Mouse (Mus musculus) forebrain, embryonic 14.5 days (tissue): ENCODE results near the gene Fgf12. TPM values are rescaled to one million over a fixed set of nuclear protein-coding genes. Genes with fewer than 3 reads are reported as not detected.

ENCODE experiments used
- ATAC-seq: fragments of 200-750 bp; cut with Nextera tagmentation; 2 replicates; pipeline ENCODE4 v1.8.0; 2017; ENCODE audit warnings: mild to moderate bottlenecking, moderate library complexity
- DNase-seq: peaks from one replicate; pipeline ENCODE4 v3.0.0-alpha.2; 2015; ENCODE audit warnings: low spot score
- H3K27ac ChIP-seq: fragments of 300-500 bp; sonication (generic); 2 replicates; pipeline ENCODE4 v1.5.1; 2014; ENCODE audit warnings: low read depth, mild to moderate bottlenecking, control low read depth, low read length, moderate library complexity
- H3K27me3 ChIP-seq: fragments of 300-500 bp; sonication (generic); replicated peaks from 2 replicates; pipeline ENCODE4 v1.6.1; 2014; ENCODE audit warnings: low read length, control low read depth, mixed read lengths; ENCODE audit not compliant: control insufficient read depth, insufficient read depth
- H3K36me3 ChIP-seq: fragments of 300-500 bp; sonication (generic); 2 replicates; pipeline ENCODE4 v1.6.1; 2014; ENCODE audit warnings: low read length, control low read depth; ENCODE audit not compliant: control insufficient read depth, insufficient read depth
- H3K4me1 ChIP-seq: fragments of 300-500 bp; sonication (generic); 2 replicates; pipeline ENCODE4 v1.6.1; 2014; ENCODE audit warnings: antibody characterized with exemption, low read length, control low read depth; ENCODE audit not compliant: control insufficient read depth, insufficient read depth
- H3K4me2 ChIP-seq: fragments of 300-500 bp; sonication (generic); 2 replicates; pipeline ENCODE4 v1.6.1; 2014; ENCODE audit warnings: mild to moderate bottlenecking, control low read depth, low read length
- H3K4me3 ChIP-seq: fragments of 300-500 bp; sonication (generic); 2 replicates; pipeline ENCODE4 v1.5.1; 2014; ENCODE audit warnings: low read depth, low read length, control low read depth
- H3K9ac ChIP-seq: fragments of 300-500 bp; sonication (generic); 2 replicates; pipeline ENCODE4 v1.6.1; 2014; ENCODE audit warnings: mild to moderate bottlenecking, low read length, control low read depth, moderate library complexity
- H3K9me3 ChIP-seq: fragments of 300-500 bp; sonication (generic); replicated peaks from 2 replicates; pipeline ENCODE4 v1.6.1; 2016; ENCODE audit warnings: low read length, control low read depth, mixed read lengths; ENCODE audit not compliant: control insufficient read depth
- WGBS: fragments of 180-500 bp; shearing (Covaris S2); extraction: QIAGEN DNeasy Blood & Tissue Kit; methylation state at CpG from one replicate; pipeline ENCODE4 v1.1.7; 2014; 5-methylcytosine and 5-hydroxymethylcytosine counted together
- polyA plus RNA-seq: library from polyadenylated mRNA; unstranded; fragments of >200 nt; fragmentation: Nextera tagmentation; extraction: Ambion mirVana; gene quantifications from 2 replicates; pipeline ENCODE4 v1.2.1, GENCODE M21; 2014

Gene Fgf12
- polyA plus RNA-seq, 1 experiment from 2014 or later: 16.1 TPM

GRCm38 (mm10) chr16:28454821-28455220, 298.0 kb downstream of the Fgf12 start:
- no peak overlapping the region for H3K27ac ChIP-seq
- DNase-seq (no peak), ATAC-seq (no peak)
- no peak overlapping the region for H3K9ac ChIP-seq
- no peaks in the 10 kb centered on the region for H3K27me3 ChIP-seq
- H3K4me3 ChIP-seq: no peak overlapping the region
- WGBS: 81% methylated on average over 3 of the region's 3 CpGs
- no peaks in the 10 kb centered on the region for H3K4me1 ChIP-seq
- no peaks in the 10 kb centered on the region for H3K9me3 ChIP-seq
- H3K36me3 ChIP-seq: no peaks in the 10 kb centered on the region
- no peak overlapping the region for H3K4me2 ChIP-seq

GRCm38 (mm10) chr16:28447114-28447455, 305.8 kb downstream of the Fgf12 start:
- Histone ChIP-seq H3K4me2 (peak overlapping the region; percentile 95), H3K9ac (peak overlapping the region; percentile 79), H3K4me1 (no peaks in the 10 kb centered on the region; the same call in 1 of the 2 replicates), H3K4me3 (peak overlapping the region; percentile 76), H3K36me3 (no peaks in the 10 kb centered on the region), H3K27me3 (0 out of 2 replicates have a peak, but pooled peaks cover 11% of the 10 kb centered on the region), H3K27ac (peak overlapping the region; percentile 66; the same call in 1 of the 2 replicates), H3K9me3 (no peaks in the 10 kb centered on the region)
- ATAC-seq: peak; percentile 64
- no peak for DNase-seq
- WGBS: under 1% methylated on average over 6 of the region's 6 CpGs

GRCm38 (mm10) chr16:28446334-28447113, 306.3 kb downstream of the Fgf12 start:
- ATAC-seq (peak; percentile 74), DNase-seq (peak; percentile 67)
- WGBS: under 1% methylated on average over 75 of the region's 82 CpGs
- peak overlapping the region; percentile 76 for H3K4me3 ChIP-seq
- peak overlapping the region; percentile 79 for H3K9ac ChIP-seq
- peak overlapping the region; percentile 66; the same call in 1 of the 2 replicates for H3K27ac ChIP-seq
- H3K36me3 ChIP-seq: no peaks in the 10 kb centered on the region
- peak overlapping the region; percentile 95 for H3K4me2 ChIP-seq
- no peaks in the 10 kb centered on the region; the same call in 1 of the 2 replicates for H3K4me1 ChIP-seq
- no peaks in the 10 kb centered on the region for H3K9me3 ChIP-seq
- H3K27me3 ChIP-seq: 0 out of 2 replicates have a peak, but pooled peaks cover 11% of the 10 kb centered on the region

- Histone ChIP-seq H3K27ac (peak overlapping the region; percentile 66; the same call in 1 of the 2 replicates), H3K36me3 (no peaks in the 10 kb centered on the region), H3K4me2 (peak overlapping the region; percentile 95), H3K4me1 (no peaks in the 10 kb centered on the region; the same call in 1 of the 2 replicates), H3K9ac (peak overlapping the region; percentile 79), H3K4me3 (peak overlapping the region; percentile 76), H3K9me3 (no peaks in the 10 kb centered on the region), H3K27me3 (0 out of 2 replicates have a peak, but pooled peaks cover 11% of the 10 kb centered on the region)
- DNase-seq (peak; percentile 63), ATAC-seq (peak; percentile 65)
- under 1% methylated on average over 42 of the region's 42 CpGs for WGBS
These were observed 307.0 kb downstream of the Fgf12 start for GRCm38 (mm10) chr16:28445800-28446333.

- peak; percentile 15; the same call in 1 of the 2 replicates for ATAC-seq
- Histone ChIP-seq H3K27ac (0 out of 2 replicates have a peak overlapping the region, but pooled peaks have one; percentile 21), H3K27me3 (0 out of 2 replicates have a peak, but pooled peaks cover 11% of the 10 kb centered on the region), H3K4me3 (peak overlapping the region; percentile 76), H3K4me2 (peak overlapping the region; percentile 95), H3K9ac (peak overlapping the region; percentile 79; the same call in 1 of the 2 replicates), H3K4me1 (no peaks in the 10 kb centered on the region; the same call in 1 of the 2 replicates), H3K36me3 (no peaks in the 10 kb centered on the region), H3K9me3 (no peaks in the 10 kb centered on the region)
- peak; percentile 49 for DNase-seq
- under 1% methylated on average over 51 of the region's 51 CpGs for WGBS
These were observed 307.7 kb downstream of the Fgf12 start for GRCm38 (mm10) chr16:28444993-28445799.

GRCm38 (mm10) chr16:28421617-28422016, 331.3 kb downstream of the Fgf12 start:
- no peak overlapping the region for H3K9ac ChIP-seq
- no peak for DNase-seq
- no peaks in the 10 kb centered on the region for H3K4me1 ChIP-seq
- no peaks in the 10 kb centered on the region for H3K36me3 ChIP-seq
- WGBS: 91% methylated on average over 1 of the region's 1 CpGs
- H3K4me2 ChIP-seq: no peak overlapping the region
- H3K4me3 ChIP-seq: no peak overlapping the region
- H3K27me3 ChIP-seq: no peaks in the 10 kb centered on the region
- ATAC-seq: no peak
- no peaks in the 10 kb centered on the region for H3K9me3 ChIP-seq
- no peak overlapping the region for H3K27ac ChIP-seq

GRCm38 (mm10) chr16:28419693-28420299, 333.1 kb downstream of the Fgf12 start:
- H3K4me1 ChIP-seq: no peaks in the 10 kb centered on the region
- WGBS: 69% methylated on average over 3 of the region's 3 CpGs

GRCm38 (mm10) chr16:28411210-28411817, 341.6 kb downstream of the Fgf12 start:
- H3K4me1 ChIP-seq: no peaks in the 10 kb centered on the region
- H3K36me3 ChIP-seq: no peaks in the 10 kb centered on the region
- DNase-seq (peak; percentile 16), ATAC-seq (peak; percentile 54; the same call in 1 of the 2 replicates)
- no peak overlapping the region for H3K4me2 ChIP-seq
- H3K27me3 ChIP-seq: no peaks in the 10 kb centered on the region
- H3K9ac ChIP-seq: no peak overlapping the region
- H3K9me3 ChIP-seq: no peaks in the 10 kb centered on the region
- WGBS: 76% methylated on average over 5 of the region's 5 CpGs
- no peak overlapping the region for H3K4me3 ChIP-seq
- no peak overlapping the region for H3K27ac ChIP-seq

More at GRCm38 (mm10) chr16:28419693-28420299, 333.1 kb downstream of the Fgf12 start:
- DNase-seq: no peak
- Histone ChIP-seq H3K27me3 (no peaks in the 10 kb centered on the region), H3K36me3 (no peaks in the 10 kb centered on the region), H3K9ac (no peak overlapping the region), H3K4me3 (no peak overlapping the region), H3K27ac (no peak overlapping the region), H3K9me3 (no peaks in the 10 kb centered on the region), H3K4me2 (no peak overlapping the region)
- no peak for ATAC-seq
